Mouse (Mus musculus): ENCODE data around the gene Ugt1a8. TPM values are rescaled to one million over a fixed set of nuclear protein-coding genes. Genes with fewer than 3 reads are reported as not detected.
A peak's percentile ranks its signal among the peaks of the same experiment; 100 is the strongest.
"Not testable (repeated sequence)": the region's sequence is repeated elsewhere in the genome, so short reads cannot be mapped to it uniquely, and the experiment has no call there.

Ugt1a8 gene
- polyA plus RNA-seq, 1 experiment from 2014 or later, result not detected

DNA sequence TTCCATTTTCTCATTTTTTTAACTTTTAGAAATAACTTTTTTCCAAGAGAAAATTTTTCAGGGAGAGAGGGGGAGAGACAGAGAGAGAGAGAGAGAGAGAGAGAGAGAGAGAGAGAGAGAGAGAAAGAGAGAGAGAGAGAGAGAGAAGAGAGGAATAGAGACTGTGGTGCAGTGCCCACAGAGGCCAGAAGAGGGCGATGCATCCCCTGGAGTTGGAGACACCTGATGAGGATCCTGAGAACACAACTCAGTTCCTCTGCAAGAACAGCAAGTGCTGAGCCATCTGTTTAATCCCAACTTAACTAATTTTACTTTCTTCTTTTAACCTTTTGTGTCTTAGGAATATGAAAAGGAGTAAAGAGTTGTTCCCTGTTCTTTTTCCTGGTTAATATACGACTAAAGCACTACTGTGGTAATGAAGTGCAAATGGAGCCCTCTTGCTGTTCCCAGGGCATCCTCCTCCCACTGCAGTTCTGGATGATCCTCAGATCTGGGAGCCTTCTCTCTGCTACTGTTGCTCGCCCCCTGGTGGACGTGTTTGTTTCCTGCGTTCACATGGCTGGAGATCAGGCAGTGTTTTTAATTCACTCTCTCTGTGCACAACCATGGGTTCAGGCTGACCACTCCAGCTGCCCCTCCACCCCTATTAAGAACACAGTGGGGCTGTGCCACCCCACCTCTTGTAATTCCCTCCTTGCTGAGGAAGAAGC, 56.5 kb downstream of the Ugt1a8 start:
- peak; percentile 36 for ATAC-seq
- not testable (repeated sequence) for H3K27ac ChIP-seq (ENCODE audit: low read length); H3K27me3 ChIP-seq (replicated peaks; ENCODE audit: control insufficient read depth, insufficient read depth, low read length); H3K4me1 ChIP-seq (ENCODE audit: control insufficient read depth, insufficient read depth, low read length); H3K4me2 ChIP-seq (ENCODE audit: low read depth, low read length); H3K9me3 ChIP-seq (ENCODE audit: control insufficient read depth, low read length); H3K4me3 ChIP-seq (ENCODE audit: low read length); H3K9ac ChIP-seq (ENCODE audit: low read depth, low read length); H3K36me3 ChIP-seq (ENCODE audit: control insufficient read depth, insufficient read depth, low read length)
- 0% methylated on average over 5 of the region's 5 CpGs for WGBS

DNA sequence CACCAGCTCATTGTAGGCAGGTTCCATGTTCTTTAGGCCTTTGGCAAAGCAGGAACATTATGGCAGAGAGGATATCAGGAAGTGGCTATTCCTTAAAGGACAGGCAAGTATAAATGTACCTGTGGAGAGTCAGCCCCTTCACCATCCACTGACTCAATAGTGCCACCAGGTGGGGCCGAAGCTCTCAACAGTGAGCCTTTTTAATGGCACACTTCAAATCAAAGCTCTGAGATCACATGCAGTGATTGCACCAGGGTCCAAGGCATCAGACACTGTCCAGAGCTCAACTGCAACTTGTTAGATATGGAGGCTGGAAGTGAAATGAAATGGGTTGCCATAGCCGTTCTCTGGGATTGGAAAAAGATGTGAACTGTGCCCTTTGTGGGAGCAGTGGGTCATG, 57.7 kb downstream of the Ugt1a8 start:
- not testable (repeated sequence) for H3K27ac ChIP-seq (ENCODE audit: low read length); H3K36me3 ChIP-seq (ENCODE audit: control insufficient read depth, insufficient read depth, low read length); H3K4me2 ChIP-seq (ENCODE audit: low read depth, low read length); H3K9ac ChIP-seq (ENCODE audit: low read depth, low read length); H3K9me3 ChIP-seq (ENCODE audit: control insufficient read depth, low read length); ATAC-seq; H3K4me1 ChIP-seq (ENCODE audit: control insufficient read depth, insufficient read depth, low read length); H3K4me3 ChIP-seq (ENCODE audit: low read length); H3K27me3 ChIP-seq (replicated peaks; ENCODE audit: control insufficient read depth, insufficient read depth, low read length)
- WGBS, result 59% methylated on average over 2 of the region's 2 CpGs

DNA sequence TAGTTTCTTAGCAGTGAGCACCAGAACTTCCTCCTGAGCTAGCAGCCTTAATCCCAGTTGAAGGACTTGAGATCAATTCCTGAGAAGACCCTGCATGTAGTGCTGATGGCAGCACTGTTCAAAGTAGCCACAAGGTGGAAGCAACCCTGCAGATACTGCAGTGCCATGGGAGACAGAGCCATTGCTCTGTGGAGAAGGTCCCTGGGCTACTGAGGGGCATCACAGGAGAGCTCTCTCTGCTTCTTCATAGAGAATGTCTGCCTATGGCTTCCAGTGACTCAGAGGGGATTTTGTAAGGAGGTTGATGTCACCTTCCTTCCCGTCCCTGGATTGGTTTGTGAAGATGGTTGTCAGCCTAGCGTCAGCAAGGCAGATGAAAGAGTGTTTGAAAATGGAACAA, 62.5 kb downstream of the Ugt1a8 start:
- not testable (repeated sequence) for H3K9ac ChIP-seq (ENCODE audit: low read depth, low read length); H3K27me3 ChIP-seq (replicated peaks; ENCODE audit: control insufficient read depth, insufficient read depth, low read length); H3K9me3 ChIP-seq (ENCODE audit: control insufficient read depth, low read length); H3K27ac ChIP-seq (ENCODE audit: low read length); H3K4me2 ChIP-seq (ENCODE audit: low read depth, low read length); H3K4me3 ChIP-seq (ENCODE audit: low read length); H3K4me1 ChIP-seq (ENCODE audit: control insufficient read depth, insufficient read depth, low read length); H3K36me3 ChIP-seq (ENCODE audit: control insufficient read depth, insufficient read depth, low read length)
- ATAC-seq, result 0 out of 2 replicates have a peak, but pooled peaks have one; percentile 59
- WGBS, result 75% methylated on average over 2 of the region's 2 CpGs

DNA sequence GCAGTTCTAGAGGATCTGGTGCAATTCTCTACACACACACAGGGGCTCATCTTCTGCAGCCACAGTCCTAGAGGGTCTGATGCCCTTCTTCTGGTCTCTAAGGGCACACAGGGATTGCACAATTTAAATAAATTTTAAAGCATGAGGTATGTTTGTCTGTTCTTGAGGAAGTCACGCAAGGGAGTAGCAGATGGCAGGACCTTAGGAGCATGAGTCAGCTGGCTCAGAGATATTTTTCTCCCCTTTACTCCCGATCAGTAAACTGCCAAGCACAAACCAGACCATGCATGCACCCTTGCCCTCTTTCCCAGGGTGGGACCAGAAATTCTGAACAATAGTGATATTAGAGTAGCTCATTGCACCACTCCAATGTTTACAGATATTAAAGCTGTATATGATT, 70.8 kb downstream of the Ugt1a8 start:
- Histone ChIP-seq H3K27ac (ENCODE audit: low read length) (no peak overlapping the region), H3K4me1 (ENCODE audit: control insufficient read depth, insufficient read depth, low read length) (no peaks in the 10 kb centered on the region), H3K9ac (ENCODE audit: low read depth, low read length) (no peak overlapping the region), H3K9me3 (ENCODE audit: control insufficient read depth, low read length) (no peaks in the 10 kb centered on the region), H3K36me3 (ENCODE audit: control insufficient read depth, insufficient read depth, low read length) (no peaks in the 10 kb centered on the region), H3K27me3 (replicated peaks; ENCODE audit: control insufficient read depth, insufficient read depth, low read length) (no peaks in the 10 kb centered on the region), H3K4me2 (ENCODE audit: low read depth, low read length) (no peak overlapping the region), H3K4me3 (ENCODE audit: low read length) (no peak overlapping the region)
- 43% methylated on average over 2 of the region's 2 CpGs for WGBS
- peak; percentile 50; the same call in 1 of the 2 replicates for ATAC-seq

DNA sequence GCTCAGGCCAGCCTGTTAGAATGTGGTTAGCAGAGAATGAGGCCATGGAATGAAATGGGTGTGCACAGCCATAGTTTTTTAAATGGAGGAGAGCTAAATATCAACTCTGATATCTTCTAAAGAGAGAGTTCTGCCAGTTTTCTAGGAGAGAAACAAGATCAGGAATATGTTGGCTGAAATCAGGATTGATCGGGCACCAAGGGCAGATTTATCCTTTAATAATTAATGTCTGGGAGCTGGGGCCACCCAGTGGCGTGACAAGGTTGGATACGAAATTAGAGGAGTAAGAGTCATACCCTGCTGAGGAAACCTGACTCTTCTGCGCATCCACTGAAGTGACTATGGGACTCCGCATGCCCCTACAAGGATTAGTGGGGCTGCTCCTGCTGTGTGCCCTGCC, 78.1 kb downstream of the Ugt1a8 start, which contains the start of gene Ugt1a5:
Ugt1a5 (plus strand) TSS at position 302 of the 400 bp plus-strand sequence.
- no peaks in the 10 kb centered on the region for H3K4me1 ChIP-seq (ENCODE audit: control insufficient read depth, insufficient read depth, low read length)

DNA sequence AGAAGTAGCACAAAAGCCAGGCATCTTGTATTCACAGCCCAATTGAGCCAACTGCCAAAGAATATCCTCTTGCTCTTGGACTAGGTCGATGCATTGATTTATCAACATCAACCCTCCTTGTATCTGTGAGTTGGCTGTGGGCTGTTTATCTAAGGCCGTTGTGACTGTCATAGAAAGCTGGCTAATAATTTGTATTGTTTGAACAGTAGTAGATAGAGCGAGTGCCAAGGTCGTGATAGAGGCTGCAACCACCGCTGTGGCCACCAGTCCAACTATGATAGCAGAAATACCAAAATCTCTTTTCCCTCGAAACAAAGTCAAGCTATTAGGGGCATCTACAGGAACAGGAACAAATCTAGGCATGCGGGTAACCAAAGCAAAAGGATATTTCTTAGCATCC, 84.6 kb downstream of the Ugt1a8 start:
- ATAC-seq; H3K4me2 ChIP-seq (ENCODE audit: low read depth, low read length); H3K4me3 ChIP-seq (ENCODE audit: low read length); H3K27me3 ChIP-seq (replicated peaks; ENCODE audit: control insufficient read depth, insufficient read depth, low read length); H3K36me3 ChIP-seq (ENCODE audit: control insufficient read depth, insufficient read depth, low read length); H3K4me1 ChIP-seq (ENCODE audit: control insufficient read depth, insufficient read depth, low read length); H3K9ac ChIP-seq (ENCODE audit: low read depth, low read length); H3K9me3 ChIP-seq (ENCODE audit: control insufficient read depth, low read length); H3K27ac ChIP-seq (ENCODE audit: low read length): not testable (repeated sequence)
- WGBS, result 61% methylated on average over 5 of the region's 7 CpGs

More for the DNA sequence above, 78.1 kb downstream of the Ugt1a8 start, which contains the start of gene Ugt1a5:
- ATAC-seq, result no peak
- H3K27ac ChIP-seq (ENCODE audit: low read length), result no peak within 1 kb of the TSS
- WGBS, result 76% methylated on average over 5 of the region's 5 CpGs
- H3K9me3 ChIP-seq (ENCODE audit: control insufficient read depth, low read length), result no peaks in the 10 kb centered on the region
- H3K9ac ChIP-seq (ENCODE audit: low read depth, low read length), result no peak within 1 kb of the TSS
- H3K36me3 ChIP-seq (ENCODE audit: control insufficient read depth, insufficient read depth, low read length), result no peaks in the 10 kb centered on the region
- H3K27me3 ChIP-seq (replicated peaks; ENCODE audit: control insufficient read depth, insufficient read depth, low read length), result no peaks in the 10 kb centered on the region
- no peak within 1 kb of the TSS for H3K4me2 ChIP-seq (ENCODE audit: low read depth, low read length)
- H3K4me3 ChIP-seq (ENCODE audit: low read length), result no peak within 1 kb of the TSS

DNA sequence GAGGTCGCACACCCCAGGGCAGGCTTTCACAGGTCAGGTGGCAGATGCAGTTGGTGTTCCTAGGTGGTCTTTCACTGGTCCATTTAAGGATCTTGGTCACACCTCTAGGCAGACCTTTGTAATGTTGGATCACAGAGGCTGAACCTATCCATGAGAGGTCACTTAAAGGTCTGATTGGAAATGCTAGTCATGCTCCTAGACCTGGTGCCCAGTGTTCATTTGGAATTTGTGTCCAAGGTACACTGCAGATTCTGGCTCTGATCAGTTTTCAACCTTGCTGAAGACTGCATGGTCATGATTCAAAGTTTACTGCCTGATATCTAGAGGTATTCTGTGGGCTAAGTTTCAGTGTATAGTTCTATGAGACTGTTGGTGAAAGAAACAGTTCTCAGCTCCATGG, 92.0 kb downstream of the Ugt1a8 start:
- Histone ChIP-seq H3K4me3 (ENCODE audit: low read length) (no peak overlapping the region), H3K9ac (ENCODE audit: low read depth, low read length) (no peak overlapping the region), H3K36me3 (ENCODE audit: control insufficient read depth, insufficient read depth, low read length) (no peaks in the 10 kb centered on the region), H3K9me3 (ENCODE audit: control insufficient read depth, low read length) (0 out of 2 replicates have a peak, but pooled peaks cover 3% of the 10 kb centered on the region), H3K27ac (ENCODE audit: low read length) (no peak overlapping the region), H3K4me2 (ENCODE audit: low read depth, low read length) (no peak overlapping the region), H3K27me3 (replicated peaks; ENCODE audit: control insufficient read depth, insufficient read depth, low read length) (no peaks in the 10 kb centered on the region), H3K4me1 (ENCODE audit: control insufficient read depth, insufficient read depth, low read length) (no peaks in the 10 kb centered on the region)
- ATAC-seq, result no peak
- 82% methylated on average over 1 of the region's 1 CpGs for WGBS

DNA sequence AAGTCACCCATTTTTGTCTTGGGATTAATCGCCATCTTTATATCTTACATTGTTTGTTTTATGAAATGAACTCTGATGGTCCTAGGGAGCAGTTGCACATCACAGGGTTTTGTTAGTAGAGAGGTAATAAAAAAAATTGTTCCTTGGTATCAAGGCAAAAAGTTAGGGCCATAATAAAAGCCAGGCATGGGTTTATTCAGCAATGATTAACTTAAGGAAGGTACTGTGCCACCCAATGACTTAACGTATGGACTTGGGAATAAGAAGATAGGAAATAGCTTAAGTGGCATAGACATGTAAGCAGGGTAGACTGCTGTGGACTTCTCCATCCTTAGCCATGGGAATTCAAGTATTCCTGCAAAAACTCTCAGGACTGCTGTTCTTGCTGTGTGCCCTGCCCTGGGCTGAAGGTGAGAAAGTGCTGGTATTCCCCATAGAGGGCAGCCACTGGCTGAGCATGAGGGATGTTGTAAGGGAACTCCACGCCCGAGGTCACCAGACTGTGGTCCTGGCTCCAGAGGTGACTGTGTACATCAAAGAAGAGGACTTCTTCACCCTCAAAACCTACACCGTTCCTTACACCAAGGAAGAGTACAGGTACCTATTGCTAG, 98.8 kb downstream of the Ugt1a8 start:
- Histone ChIP-seq H3K9me3 (ENCODE audit: control insufficient read depth, low read length) (no peaks in the 10 kb centered on the region), H3K27me3 (replicated peaks; ENCODE audit: control insufficient read depth, insufficient read depth, low read length) (no peaks in the 10 kb centered on the region), H3K36me3 (ENCODE audit: control insufficient read depth, insufficient read depth, low read length) (no peaks in the 10 kb centered on the region), H3K4me1 (ENCODE audit: control insufficient read depth, insufficient read depth, low read length) (no peaks in the 10 kb centered on the region), H3K9ac (ENCODE audit: low read depth, low read length) (no peak overlapping the region), H3K27ac (ENCODE audit: low read length) (no peak overlapping the region), H3K4me2 (ENCODE audit: low read depth, low read length) (no peak overlapping the region), H3K4me3 (ENCODE audit: low read length) (no peak overlapping the region)
- ATAC-seq, result no peak
- 74% methylated on average over 5 of the region's 5 CpGs for WGBS

DNA sequence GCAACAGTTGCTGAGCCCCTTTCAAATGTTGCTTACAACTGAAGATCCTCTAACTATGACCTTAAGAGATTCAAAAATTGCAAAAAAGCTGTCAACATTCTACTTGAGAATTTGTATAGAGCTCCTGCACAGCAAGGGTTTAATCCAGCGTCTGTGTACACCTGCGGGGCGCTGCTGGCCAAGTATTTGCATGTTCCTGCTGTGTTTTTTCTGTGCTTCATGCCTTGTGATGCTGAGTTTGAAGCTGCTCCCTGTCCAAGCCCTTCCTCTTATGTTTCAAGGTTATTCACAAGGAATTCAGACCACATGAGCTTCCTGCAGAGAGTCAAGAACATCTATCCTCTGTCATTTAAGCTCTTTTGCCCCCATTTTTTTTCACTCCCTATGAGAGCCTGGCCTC, 104.5 kb downstream of the Ugt1a8 start:
- Histone ChIP-seq H3K9me3 (ENCODE audit: control insufficient read depth, low read length) (no peaks in the 10 kb centered on the region), H3K27ac (ENCODE audit: low read length) (no peak overlapping the region), H3K36me3 (ENCODE audit: control insufficient read depth, insufficient read depth, low read length) (no peaks in the 10 kb centered on the region), H3K4me3 (ENCODE audit: low read length) (no peak overlapping the region), H3K4me1 (ENCODE audit: control insufficient read depth, insufficient read depth, low read length) (no peaks in the 10 kb centered on the region), H3K9ac (ENCODE audit: low read depth, low read length) (no peak overlapping the region), H3K27me3 (replicated peaks; ENCODE audit: control insufficient read depth, insufficient read depth, low read length) (no peaks in the 10 kb centered on the region), H3K4me2 (ENCODE audit: low read depth, low read length) (no peak overlapping the region)
- ATAC-seq, result no peak
- 75% methylated on average over 3 of the region's 3 CpGs for WGBS
